Mouse (Mus musculus) lung, postnatal 0 days (tissue): ENCODE measurements at regions not wholly inside any gene's neighbourhood (a gene's known extent, or its start where the extent isn't known, plus 50 kb on each side); places are given as distances from the start of the nearest gene placed in this dataset.

ENCODE experiments used
- ATAC-seq: fragments of 200-750 bp; cut with Nextera tagmentation; 2 replicates; pipeline ENCODE4 v1.8.0; 2017; ENCODE audit warnings: moderate library complexity
- DNase-seq: peaks from one replicate; pipeline ENCODE4 v3.0.0-alpha.2; 2016; ENCODE audit warnings: low spot score
- H3K27ac ChIP-seq: fragments of 300-500 bp; sonication (generic); 2 replicates; pipeline ENCODE4 v1.5.1; 2014; ENCODE audit warnings: antibody characterized with exemption, mild to moderate bottlenecking, low read length, mixed read lengths
- H3K27me3 ChIP-seq: fragments of 300-500 bp; sonication (generic); replicated peaks from 2 replicates; pipeline ENCODE4 v1.6.1; 2014; ENCODE audit warnings: low read length, mixed read lengths; ENCODE audit not compliant: insufficient read depth
- H3K36me3 ChIP-seq: fragments of 300-500 bp; sonication (generic); 2 replicates; pipeline ENCODE4 v1.6.1; 2014; ENCODE audit warnings: low read length, mixed read lengths; ENCODE audit not compliant: insufficient read depth
- H3K4me1 ChIP-seq: fragments of 300-500 bp; sonication (generic); 2 replicates; pipeline ENCODE4 v1.6.1; 2014; ENCODE audit warnings: antibody characterized with exemption, low read depth, low read length, mixed read lengths; ENCODE audit not compliant: insufficient read depth
- H3K4me2 ChIP-seq: fragments of 300-500 bp; sonication (generic); replicated peaks from 2 replicates; pipeline ENCODE4 v1.6.1; 2014; ENCODE audit warnings: low read depth, mild to moderate bottlenecking, low read length, moderate library complexity, mixed read lengths
- H3K4me3 ChIP-seq: fragments of 300-500 bp; sonication (generic); 2 replicates; pipeline ENCODE4 v1.5.1; 2014; ENCODE audit warnings: low read depth, low read length
- H3K9ac ChIP-seq: fragments of 300-500 bp; sonication (generic); replicated peaks from 2 replicates; pipeline ENCODE4 v1.6.1; 2014; ENCODE audit warnings: low read depth, mild to moderate bottlenecking
- H3K9me3 ChIP-seq: fragments of 300-500 bp; sonication (generic); 2 replicates; pipeline ENCODE4 v1.6.1; 2016; ENCODE audit warnings: low read length, mixed read lengths
- CTCF ChIP-seq: IDR thresholded peaks from 2 replicates; pipeline ENCODE4 v1.5.1; 2016; ENCODE audit warnings: antibody characterized with exemption, mild to moderate bottlenecking
- EP300 ChIP-seq: IDR thresholded peaks from 2 replicates; pipeline ENCODE4 v1.6.1; 2016; ENCODE audit warnings: antibody characterized with exemption, mild to moderate bottlenecking, control low read depth
- WGBS: fragments of 180-500 bp; shearing (Covaris S2); extraction: QIAGEN DNeasy Blood & Tissue Kit; methylation state at CpG from one replicate; pipeline ENCODE4 v1.1.7; 2014; 5-methylcytosine and 5-hydroxymethylcytosine counted together

DNA sequence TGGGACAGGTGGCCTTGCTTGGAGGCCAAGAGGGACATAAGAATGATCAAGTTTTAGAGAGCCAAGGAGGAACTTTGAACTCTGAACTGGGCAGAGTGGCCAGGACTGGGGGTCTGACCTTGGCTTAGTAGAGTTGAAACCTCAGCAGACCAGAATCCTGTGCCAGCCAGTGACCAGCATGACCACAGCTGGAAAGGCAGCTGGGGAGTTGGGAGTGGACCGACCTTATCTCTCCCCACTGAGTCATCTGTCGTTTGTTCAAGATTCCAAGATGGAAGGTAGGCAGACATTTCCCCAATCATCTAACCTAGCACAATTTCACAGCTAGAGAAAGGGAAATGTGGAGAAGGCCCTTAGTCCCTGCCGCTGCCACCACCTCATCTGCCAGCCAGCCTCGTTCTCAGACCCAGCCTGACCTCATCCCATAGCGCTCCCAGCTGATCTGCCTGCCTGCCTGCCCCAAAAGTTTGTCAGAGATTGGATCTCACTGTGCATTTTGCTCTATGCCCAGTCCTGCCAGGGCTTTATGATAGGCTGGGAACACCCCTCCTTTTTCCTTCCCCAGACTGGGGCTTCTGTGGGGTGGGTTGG lies 53.1 kb upstream of the Btrc start:
- Histone ChIP-seq H3K4me3 (no peak overlapping the region), H3K9me3 (no peaks in the 10 kb centered on the region), H3K27me3 (peaks cover 4% of the 10 kb centered on the region; the same call in 1 of the 2 replicates), H3K4me2 (peak overlapping the region; percentile 42), H3K36me3 (no peaks in the 10 kb centered on the region), H3K4me1 (peaks cover 4% of the 10 kb centered on the region; the same call in 1 of the 2 replicates), H3K27ac (no peak overlapping the region), H3K9ac (no peak overlapping the region)
- WGBS = 51% methylated on average over 5 of the region's 5 CpGs
- DNase-seq = no peak
- peak; percentile 21; the same call in 1 of the 2 replicates for ATAC-seq
- no peak for TF ChIP-seq CTCF
- TF ChIP-seq EP300 = no peak

DNA sequence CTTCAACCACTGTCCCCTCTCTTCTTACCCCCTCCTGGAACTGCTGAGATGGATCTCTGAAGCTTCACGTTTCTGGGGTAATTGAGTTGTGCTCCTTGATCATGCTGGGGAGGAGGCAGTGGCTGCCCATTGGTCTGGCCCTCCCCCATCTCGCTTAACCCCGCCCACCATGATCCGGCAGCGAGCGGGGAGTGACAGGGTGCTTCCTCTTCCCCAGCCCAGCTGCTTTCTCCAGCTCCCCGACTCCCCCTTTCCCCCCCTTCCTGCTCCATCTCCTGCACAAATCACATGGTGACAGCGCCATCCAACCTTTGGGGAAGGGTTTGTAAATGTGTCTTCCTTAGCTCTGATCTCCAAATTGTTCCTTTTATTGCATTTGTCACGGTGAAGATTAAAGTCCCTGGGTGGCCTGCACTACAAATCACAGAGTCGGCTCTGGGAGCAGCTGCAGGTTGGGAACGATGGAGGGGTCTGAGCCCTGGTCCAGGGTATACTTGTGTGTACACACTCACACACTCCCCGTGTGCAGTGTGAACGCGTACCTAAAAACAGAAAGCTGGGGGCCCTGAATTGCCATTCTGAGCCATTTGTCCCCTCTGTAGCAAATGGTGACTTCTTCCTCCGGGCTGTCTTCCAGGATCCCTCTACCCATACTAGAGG lies 52.5 kb upstream of the Btrc start:
- ATAC-seq (peak; percentile 69), DNase-seq (peak; percentile 63)
- 15% methylated on average over 15 of the region's 15 CpGs for WGBS

DNA sequence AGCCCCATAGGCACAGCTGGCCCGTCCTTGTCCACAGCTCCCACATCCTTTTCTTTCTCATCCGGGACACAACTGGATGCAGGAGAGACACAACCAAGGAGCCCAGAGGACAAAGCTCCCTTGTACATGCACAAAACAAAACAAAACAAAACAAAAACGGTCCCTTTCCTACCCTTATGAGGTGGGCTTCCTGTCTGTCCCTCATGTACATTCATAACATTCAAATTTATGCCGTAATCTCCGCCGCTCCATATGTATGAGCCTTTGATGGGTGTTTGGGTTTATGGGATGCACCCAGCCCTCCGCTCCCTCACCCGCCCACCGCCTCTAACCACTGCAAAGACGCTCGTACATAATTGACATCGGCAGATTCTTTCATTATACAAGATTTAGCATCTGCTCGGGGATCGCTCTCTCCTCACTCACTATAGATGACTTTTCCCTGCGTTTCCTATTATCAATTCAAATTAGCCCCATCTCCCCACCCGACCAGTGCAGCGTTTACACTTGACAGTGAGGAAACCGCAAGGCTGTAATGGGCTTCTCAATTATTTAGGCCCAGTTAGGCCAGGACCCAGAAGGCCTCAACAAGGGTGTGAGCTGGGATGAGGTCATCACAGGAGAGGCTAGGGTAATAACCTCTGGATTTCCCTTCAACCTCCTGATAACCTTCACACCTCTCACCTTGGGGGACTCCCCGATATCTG lies 51.5 kb upstream of the Btrc start:
- TF ChIP-seq CTCF (no peak), EP300 (no peak)
- no peak overlapping the region for H3K27ac ChIP-seq
- ATAC-seq (no peak), DNase-seq (no peak)
- peaks cover 4% of the 10 kb centered on the region; the same call in 1 of the 2 replicates for H3K4me1 ChIP-seq
- no peak overlapping the region for H3K4me3 ChIP-seq
- H3K9me3 ChIP-seq = no peaks in the 10 kb centered on the region
- 70% methylated on average over 19 of the region's 19 CpGs for WGBS
- no peaks in the 10 kb centered on the region for H3K36me3 ChIP-seq
- no peak overlapping the region for H3K9ac ChIP-seq
- H3K4me2 ChIP-seq = no peak overlapping the region
- 0 out of 2 replicates have a peak, but pooled peaks cover under 1% of the 10 kb centered on the region for H3K27me3 ChIP-seq

More for the DNA sequence above, 52.5 kb upstream of the Btrc start:
- Histone ChIP-seq H3K9me3 (no peaks in the 10 kb centered on the region), H3K4me3 (no peak overlapping the region), H3K4me2 (peak overlapping the region; percentile 42), H3K4me1 (peaks cover 4% of the 10 kb centered on the region; the same call in 1 of the 2 replicates), H3K27ac (no peak overlapping the region), H3K27me3 (peaks cover 4% of the 10 kb centered on the region; the same call in 1 of the 2 replicates), H3K36me3 (no peaks in the 10 kb centered on the region), H3K9ac (no peak overlapping the region)
- TF ChIP-seq EP300 = no peak
- no peak for TF ChIP-seq CTCF

DNA sequence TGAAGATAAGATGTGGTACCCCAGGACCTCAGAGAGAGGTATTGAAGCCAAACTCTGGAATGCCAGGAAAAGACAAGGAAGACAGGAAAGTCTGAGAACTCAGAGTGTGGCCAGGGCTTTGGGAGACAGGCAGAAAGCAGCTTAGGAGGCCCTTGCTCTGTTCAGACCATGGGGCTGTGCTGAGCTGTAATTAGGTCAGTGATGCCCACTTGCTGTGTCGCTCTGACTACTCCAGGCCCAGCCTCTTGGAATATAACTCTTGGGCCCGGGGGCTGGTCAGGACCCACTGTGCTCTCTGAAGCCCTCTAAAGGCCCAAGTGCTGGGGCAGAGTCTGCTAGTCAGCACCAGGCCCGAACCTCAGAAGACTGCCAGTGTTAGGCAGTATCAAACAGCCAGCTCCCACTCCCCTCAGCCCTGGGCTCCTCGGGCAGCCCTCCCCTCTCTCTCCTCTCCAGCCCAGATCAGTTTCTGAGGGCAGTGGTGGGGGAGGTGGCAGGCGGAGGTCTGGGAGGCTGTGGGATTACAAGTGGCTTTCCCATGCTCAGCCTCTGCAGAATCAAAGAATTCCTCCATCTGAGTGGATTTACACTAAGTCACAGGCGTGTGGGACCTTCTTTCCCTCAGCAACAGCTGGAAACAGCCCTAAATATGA lies 50.7 kb upstream of the Btrc start:
- Histone ChIP-seq H3K27me3 (no peaks in the 10 kb centered on the region), H3K36me3 (no peaks in the 10 kb centered on the region), H3K27ac (no peak overlapping the region), H3K4me2 (no peak overlapping the region), H3K4me3 (no peak overlapping the region), H3K9ac (no peak overlapping the region), H3K4me1 (peaks cover 4% of the 10 kb centered on the region; the same call in 1 of the 2 replicates), H3K9me3 (no peaks in the 10 kb centered on the region)
- TF ChIP-seq CTCF = no peak
- TF ChIP-seq EP300 = no peak
- DNase-seq = no peak
- ATAC-seq = no peak
- WGBS = 36% methylated on average over 6 of the region's 6 CpGs
